Mouse (Mus musculus) brown adipose tissue, adult 24 weeks (tissue): Measurements from ENCODE around the gene Kdelc2. TPM values are rescaled to one million over a fixed set of nuclear protein-coding genes. Genes with fewer than 3 reads are reported as not detected.

ENCODE experiments used
- H3K27ac ChIP-seq: fragments of 200-500 bp; replicated peaks from 2 replicates; pipeline ENCODE4 v1.5.1; 2012; ENCODE audit warnings: low read depth, mild to moderate bottlenecking, low read length
- H3K4me1 ChIP-seq: fragments of 200-500 bp; 2 replicates; pipeline ENCODE4 v1.6.1; 2012; ENCODE audit warnings: low read length, mixed read lengths; ENCODE audit not compliant: control insufficient read depth, insufficient read depth, insufficient read length
- H3K4me3 ChIP-seq: fragments of 200-500 bp; 2 replicates; pipeline ENCODE4 v1.5.1; 2012; ENCODE audit warnings: low read depth, mild to moderate bottlenecking, low read length, moderate library complexity; ENCODE audit not compliant: insufficient read depth
- polyA plus RNA-seq: library from polyadenylated mRNA; stranded (reverse); fragments of >200 nt; gene quantifications from 2 replicates; pipeline ENCODE4 v1.2.4, GENCODE M21; 2012; ENCODE audit not compliant: missing spikeins, insufficient read depth, insufficient read length

Gene Kdelc2
- polyA plus RNA-seq, 1 experiment: 6.8 TPM

GRCm38 (mm10) chr9:53371339-53371738 is 12.5 kb upstream of the Kdelc2 start:
- no peak overlapping the region for H3K4me3 ChIP-seq
- H3K4me1 ChIP-seq: no peaks in the 10 kb centered on the region
- H3K27ac ChIP-seq: no peak overlapping the region

DNA sequence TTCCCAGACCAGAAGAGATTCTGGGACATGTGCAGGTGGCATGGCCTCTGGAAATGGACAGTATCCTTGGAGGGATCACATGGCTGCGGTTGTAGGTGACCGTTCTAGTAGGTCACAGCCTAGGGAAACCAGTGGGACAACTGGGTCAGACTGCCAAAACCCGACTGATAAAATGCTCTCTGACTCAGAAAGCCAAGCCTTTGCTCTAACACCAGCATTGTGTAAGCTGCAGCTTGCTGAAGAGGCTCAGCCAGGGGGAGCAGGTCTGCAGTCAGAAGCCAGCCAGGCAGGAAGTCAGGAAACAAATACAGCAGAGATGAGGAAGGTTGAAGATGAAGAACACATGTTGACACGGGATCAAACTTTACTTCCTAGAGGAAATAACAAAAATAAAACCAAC is 7.9 kb upstream of the Kdelc2 start:
- no peaks in the 10 kb centered on the region for H3K4me1 ChIP-seq

DNA sequence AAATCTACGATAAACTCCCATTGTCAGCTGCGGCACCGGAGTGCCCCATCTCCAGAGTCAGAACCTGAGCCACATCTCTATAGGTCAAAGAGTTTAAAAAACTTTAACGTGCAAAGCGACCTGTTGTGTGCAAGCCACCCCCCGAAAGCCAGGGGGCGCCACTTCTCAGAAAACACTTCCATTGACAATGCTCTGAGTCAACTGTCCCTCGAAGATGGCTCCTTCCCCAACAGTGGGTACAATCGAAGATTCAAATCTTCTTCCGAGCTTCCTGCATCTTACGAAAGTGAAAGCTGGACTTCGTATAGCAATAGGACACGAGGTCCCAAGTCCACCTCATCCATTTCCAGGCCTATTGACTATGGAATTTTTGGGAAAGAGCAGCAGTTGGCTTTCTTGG is 7.0 kb upstream of the Kdelc2 start:
- Histone ChIP-seq H3K4me1 (no peaks in the 10 kb centered on the region), H3K27ac (no peak overlapping the region), H3K4me3 (no peak overlapping the region)

More for the DNA sequence above, 7.9 kb upstream of the Kdelc2 start:
- Histone ChIP-seq H3K27ac (no peak overlapping the region), H3K4me3 (no peak overlapping the region)

DNA sequence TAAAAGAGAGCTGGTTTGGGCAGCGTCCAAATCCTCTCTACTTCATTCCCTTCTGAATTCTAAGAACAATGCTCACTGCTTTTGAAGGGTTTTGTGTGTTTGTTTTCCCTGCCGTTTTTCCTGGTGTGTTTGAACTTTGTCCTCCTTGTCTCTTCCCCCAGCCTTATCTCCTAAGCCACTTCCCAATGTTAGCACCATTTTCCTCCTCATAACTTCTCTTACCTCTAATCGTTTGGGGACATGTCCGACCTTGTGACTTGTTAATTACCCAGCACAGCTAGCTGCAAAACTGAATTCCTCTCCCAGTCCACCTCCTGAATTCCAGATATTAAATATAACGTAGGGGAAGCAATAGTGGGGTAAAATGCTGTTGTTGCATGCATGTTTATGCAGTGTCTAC is 6.2 kb upstream of the Kdelc2 start:
- H3K4me3 ChIP-seq: no peak overlapping the region
- H3K4me1 ChIP-seq: no peaks in the 10 kb centered on the region
- H3K27ac ChIP-seq: no peak overlapping the region

GRCm38 (mm10) chr9:53378171-53378570 is 5.7 kb upstream of the Kdelc2 start:
- Histone ChIP-seq H3K4me3 (no peak overlapping the region), H3K4me1 (no peaks in the 10 kb centered on the region), H3K27ac (no peak overlapping the region)

DNA sequence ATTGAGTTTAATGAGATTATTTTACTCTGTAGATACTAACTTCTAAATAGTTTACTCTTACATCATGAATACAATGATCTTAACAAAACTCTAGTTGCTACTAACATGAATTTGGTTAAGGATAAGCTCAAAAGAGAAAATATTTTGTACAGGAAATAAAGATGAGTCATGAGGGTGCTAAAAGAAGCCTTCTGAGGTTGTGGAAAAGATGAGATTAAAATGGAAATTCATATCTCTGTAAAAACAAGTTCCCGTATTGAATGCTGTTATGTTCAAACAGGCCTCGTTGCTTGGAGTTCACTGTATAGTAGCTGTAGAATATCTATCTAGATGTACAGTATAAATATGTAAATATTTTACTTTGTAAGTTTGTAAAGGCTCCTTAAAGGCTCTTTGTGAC is 3.2 kb upstream of the Kdelc2 start:
- Histone ChIP-seq H3K4me1 (no peaks in the 10 kb centered on the region), H3K4me3 (no peak overlapping the region), H3K27ac (no peak overlapping the region)

GRCm38 (mm10) chr9:53381113-53381615 is 2.7 kb upstream of the Kdelc2 start:
- Histone ChIP-seq H3K4me1 (no peaks in the 10 kb centered on the region), H3K4me3 (no peak overlapping the region), H3K27ac (no peak overlapping the region)

DNA sequence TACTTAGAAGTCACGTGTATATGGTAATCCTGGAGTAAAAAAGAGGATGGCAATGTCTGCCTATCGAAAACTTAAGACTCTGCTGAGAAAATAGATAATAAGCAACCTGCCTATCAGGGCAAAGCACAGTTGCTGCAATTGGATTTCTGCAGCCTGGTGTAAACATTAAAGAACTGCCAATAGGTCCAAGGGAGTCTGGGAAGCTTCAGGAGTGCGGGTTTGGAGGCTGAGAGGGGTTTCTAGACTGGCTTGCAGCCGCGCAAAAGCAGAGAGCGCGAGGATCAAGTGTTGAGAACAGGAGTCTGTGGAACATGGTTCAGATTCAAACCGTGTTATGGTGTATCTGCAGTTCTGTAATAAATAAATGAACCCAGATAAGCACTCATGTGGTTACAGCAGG is 1.0 kb downstream of the Kdelc2 start:
- Histone ChIP-seq H3K4me1 (no peaks in the 10 kb centered on the region), H3K4me3 (peak overlapping the region; percentile 71), H3K27ac (peak overlapping the region; percentile 74; the same call in 1 of the 2 replicates)

DNA sequence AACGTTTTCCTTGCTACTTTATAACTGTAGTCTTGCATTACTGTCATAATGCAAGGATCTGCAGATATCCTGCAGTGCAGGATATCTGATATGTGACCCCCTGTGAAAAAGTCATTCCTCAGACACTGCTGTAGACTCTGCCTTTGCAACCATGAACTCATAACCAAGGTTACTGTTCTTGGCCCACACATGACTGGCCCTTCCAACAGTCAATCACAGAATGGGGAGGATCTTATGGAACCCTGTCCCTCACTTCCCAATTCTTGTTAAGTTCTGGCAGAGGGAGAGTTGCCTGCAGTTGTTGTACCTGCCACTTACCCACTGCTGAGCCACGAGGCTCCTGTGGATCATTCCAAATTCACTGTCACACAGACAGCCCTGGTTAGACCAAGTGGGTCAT is 3.6 kb downstream of the Kdelc2 start:
- no peak overlapping the region for H3K4me3 ChIP-seq
- H3K4me1 ChIP-seq: no peaks in the 10 kb centered on the region
- H3K27ac ChIP-seq: no peak overlapping the region

DNA sequence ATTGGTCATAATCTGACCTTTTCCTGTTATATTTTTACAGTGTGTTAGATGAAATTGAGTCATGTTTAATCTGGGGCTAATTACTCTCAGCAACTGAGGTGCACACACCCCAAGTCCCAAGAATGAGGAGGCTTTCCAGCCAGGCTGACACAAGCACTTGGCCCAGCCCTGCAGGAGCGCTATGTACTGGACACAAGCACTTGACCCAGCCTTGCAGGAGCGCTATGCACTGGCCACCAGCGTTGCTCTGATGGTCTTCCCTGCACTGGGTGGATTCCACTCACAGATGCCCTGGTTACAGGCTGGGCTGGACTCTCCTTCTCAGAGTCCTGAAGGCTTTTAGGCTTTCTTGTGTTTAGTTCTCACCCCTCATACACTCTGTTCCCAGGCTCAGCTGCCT is 5.3 kb downstream of the Kdelc2 start:
- Histone ChIP-seq H3K4me3 (no peak overlapping the region), H3K27ac (no peak overlapping the region), H3K4me1 (no peaks in the 10 kb centered on the region)

- Histone ChIP-seq H3K4me3 (no peak overlapping the region), H3K4me1 (no peaks in the 10 kb centered on the region), H3K27ac (no peak overlapping the region)
Observed at GRCm38 (mm10) chr9:53390136-53390535, 6.3 kb downstream of the Kdelc2 start.

GRCm38 (mm10) chr9:53397685-53398387 is 14.0 kb downstream of the Kdelc2 start:
- Histone ChIP-seq H3K4me3 (no peak overlapping the region), H3K4me1 (no peaks in the 10 kb centered on the region), H3K27ac (no peak overlapping the region)

GRCm38 (mm10) chr9:53398388-53398700 is 14.5 kb downstream of the Kdelc2 start:
- Histone ChIP-seq H3K4me1 (no peaks in the 10 kb centered on the region), H3K27ac (no peak overlapping the region), H3K4me3 (no peak overlapping the region)

- Histone ChIP-seq H3K4me3 (no peak overlapping the region), H3K4me1 (no peaks in the 10 kb centered on the region), H3K27ac (no peak overlapping the region)
Observed at GRCm38 (mm10) chr9:53399537-53399936, 15.7 kb downstream of the Kdelc2 start.

- Histone ChIP-seq H3K4me3 (no peak overlapping the region), H3K27ac (no peak overlapping the region), H3K4me1 (no peaks in the 10 kb centered on the region)
Observed at GRCm38 (mm10) chr9:53400696-53401095, 16.9 kb downstream of the Kdelc2 start.

GRCm38 (mm10) chr9:53401146-53401545 is 17.3 kb downstream of the Kdelc2 start:
- Histone ChIP-seq H3K4me1 (no peaks in the 10 kb centered on the region), H3K4me3 (no peak overlapping the region), H3K27ac (no peak overlapping the region)
